Mouse (Mus musculus): ENCODE data around the gene Dyrk1a.

The Dyrk1a gene

DNA sequence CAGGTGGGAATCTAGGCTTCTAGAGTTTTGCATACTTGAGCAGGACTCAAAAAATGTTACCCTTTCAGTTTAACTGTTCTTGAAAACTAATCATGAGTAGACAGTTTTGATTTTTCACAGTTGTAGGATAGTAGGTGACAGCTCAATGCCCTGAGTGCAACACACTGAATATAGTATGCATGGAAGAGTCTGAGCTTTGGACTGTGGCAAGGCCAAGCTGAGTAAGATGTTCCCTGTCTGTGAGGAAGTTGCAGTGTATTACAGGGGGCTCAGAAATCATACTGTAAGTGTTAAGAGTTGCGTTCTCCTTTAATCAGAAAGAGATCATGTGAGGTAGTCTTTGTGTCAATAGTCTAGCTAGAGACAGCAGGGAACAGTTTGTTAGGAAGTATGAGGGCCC lies 20.4 kb downstream of the Dyrk1a start:
- no peak for DNase-seq (ENCODE audit: low spot score in 2 of 2)

GRCm38 (mm10) chr16:94590977-94591376 lies 21.2 kb downstream of the Dyrk1a start:
- DNase-seq (ENCODE audit: low spot score in 2 of 2) = no peak

DNA sequence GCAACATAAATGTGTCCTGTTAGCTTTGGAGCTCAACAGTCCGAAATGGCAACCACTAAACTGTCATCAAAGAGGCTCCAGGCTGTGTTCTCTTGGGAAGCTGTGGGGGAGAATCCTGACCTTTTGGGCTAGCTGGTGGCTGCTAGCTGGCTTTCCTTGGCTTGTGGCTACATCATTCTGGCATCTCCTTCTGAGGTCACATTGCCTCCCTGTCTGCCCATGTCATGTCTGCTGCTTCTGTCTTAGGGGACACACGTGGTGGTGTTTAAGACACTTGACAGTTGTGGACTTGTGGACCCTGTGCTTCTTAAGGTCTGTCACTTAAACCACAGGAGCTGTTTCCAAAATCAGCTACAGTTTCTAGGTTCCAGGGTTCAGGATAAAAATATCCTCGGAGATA lies 21.7 kb downstream of the Dyrk1a start:
- DNase-seq (ENCODE audit: low spot score in 2 of 2) = no peak

DNA sequence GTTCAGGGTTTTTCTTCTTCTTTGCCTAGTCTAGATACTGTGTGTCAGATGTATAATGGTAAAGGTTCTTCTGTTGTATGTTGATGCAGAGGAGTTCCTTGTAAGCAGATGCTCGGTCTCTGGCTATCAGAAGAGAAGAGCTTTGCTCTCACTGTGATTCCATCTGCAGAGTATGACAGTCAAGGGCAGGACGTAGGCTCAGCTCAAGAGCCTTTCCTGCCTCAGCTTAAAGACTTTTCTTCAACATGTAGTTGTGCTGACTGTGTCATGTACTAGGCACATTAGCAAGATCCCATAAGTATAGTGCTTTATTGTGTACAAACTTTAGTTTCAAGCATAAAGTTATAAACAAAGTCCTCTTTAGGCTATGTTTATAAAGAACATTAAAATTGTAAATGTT lies 26.8 kb downstream of the Dyrk1a start:
- DNase-seq (ENCODE audit: low spot score in 2 of 2) = no peak

GRCm38 (mm10) chr16:94597640-94598039 lies 27.8 kb downstream of the Dyrk1a start:
- no peak for DNase-seq (ENCODE audit: low spot score in 2 of 2)

GRCm38 (mm10) chr16:94599977-94600724 lies 30.3 kb downstream of the Dyrk1a start:
- no peak for DNase-seq (ENCODE audit: low spot score in 2 of 2)

DNA sequence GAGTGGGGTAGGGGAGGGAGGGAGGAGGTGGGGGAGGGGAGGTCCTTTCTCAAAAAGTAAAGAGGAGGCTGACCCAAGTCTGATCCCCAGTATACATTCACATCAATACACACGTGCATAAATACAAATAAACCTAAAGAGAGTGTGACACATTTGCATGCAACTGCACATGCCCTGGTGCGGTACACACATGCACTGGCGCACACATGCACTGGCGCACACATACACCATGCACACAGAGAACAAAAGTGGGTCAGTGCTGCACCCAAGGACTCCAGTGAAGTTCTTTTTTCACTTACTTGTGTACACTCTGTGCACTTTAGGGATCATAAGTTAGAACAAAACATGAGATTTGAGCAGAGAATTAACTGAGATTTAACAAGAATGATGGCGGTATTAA lies 31.3 kb downstream of the Dyrk1a start:
- DNase-seq (ENCODE audit: low spot score in 2 of 2) = no peak

DNA sequence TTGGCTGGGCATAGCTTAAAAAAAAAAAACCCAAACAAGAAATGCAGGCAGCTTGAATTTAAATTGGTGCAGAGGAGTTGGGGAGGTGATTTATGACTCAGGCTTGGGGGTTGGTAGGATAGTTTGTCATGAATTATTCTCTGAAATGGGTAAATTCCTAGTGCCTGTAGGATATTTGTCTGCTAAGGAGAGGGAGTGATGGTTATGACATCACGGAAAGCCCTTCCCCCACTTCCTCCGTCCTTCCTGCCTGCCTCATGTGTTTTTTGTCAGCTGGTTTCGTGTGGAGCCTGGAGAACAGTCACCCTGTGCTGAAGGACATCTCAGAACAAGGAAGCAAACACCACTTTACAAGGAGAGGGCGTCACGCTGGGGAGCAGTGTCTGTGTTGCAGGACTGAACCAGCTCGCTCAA lies 31.7 kb downstream of the Dyrk1a start:
- peak in 1 of 2 experiments; percentile 51 for DNase-seq (ENCODE audit: low spot score in 2 of 2)

DNA sequence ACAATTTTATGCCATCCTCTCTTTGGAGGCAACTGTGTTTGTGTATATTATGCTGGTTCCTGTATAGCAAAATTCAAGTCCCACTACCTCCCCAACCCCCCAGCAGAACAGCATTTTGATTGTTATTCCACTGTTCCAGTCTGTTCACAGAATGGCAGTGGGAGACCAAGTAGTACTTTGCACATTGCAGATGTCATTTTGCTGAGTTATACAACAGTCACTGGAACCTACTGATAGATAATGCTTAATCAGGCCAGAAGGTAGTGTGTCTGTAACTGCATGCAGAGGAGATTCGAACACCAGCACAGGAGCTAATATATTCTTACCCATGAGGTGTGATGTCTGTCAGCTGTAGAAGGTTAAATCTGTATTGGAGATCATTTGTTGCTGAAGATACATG lies 32.4 kb downstream of the Dyrk1a start:
- DNase-seq (ENCODE audit: low spot score in 2 of 2) = no peak

DNA sequence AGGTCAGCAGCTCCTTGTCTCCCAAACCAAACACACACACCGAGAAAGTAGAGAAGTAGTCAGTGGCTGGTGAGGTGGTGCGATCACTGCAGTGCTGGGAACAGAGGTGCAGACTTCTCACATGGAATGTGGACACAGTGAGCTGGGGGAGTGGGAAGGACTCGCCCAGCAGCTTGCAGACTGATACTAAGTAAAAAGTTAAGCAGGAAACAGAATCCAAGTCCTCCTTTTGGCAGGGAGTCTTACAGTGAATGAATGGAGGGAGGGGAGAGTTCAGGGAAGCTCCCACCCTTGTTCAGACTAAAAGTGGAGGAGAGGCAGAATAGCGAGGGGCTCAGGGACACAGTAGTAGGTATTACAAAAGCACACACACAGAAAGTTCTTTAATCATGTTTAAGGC lies 32.9 kb downstream of the Dyrk1a start:
- no peak for DNase-seq (ENCODE audit: low spot score in 2 of 2)

DNA sequence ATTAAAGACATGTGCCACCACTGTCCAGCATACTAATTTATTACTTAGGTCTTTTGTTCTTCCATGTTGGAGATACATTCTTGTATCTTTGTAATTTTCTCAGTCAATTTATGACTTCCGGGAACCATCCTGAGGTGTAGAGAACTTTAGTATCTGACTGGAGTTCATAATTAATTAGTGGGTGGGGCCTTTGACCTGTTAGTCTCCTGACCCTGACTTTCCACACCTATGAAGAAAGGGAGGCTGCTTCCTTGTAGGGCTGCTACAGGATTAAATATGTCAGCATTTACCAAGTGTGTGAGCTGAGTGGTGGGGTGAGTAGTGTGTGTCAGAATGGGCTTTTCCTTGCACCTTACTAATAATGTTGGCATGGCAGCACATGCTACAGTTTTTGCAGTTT lies 36.4 kb downstream of the Dyrk1a start:
- no peak for DNase-seq (ENCODE audit: low spot score in 2 of 2)

- no peak for DNase-seq (ENCODE audit: low spot score in 2 of 2)
Measured at GRCm38 (mm10) chr16:94607468-94607867, 37.7 kb downstream of the Dyrk1a start.

- no peak for DNase-seq (ENCODE audit: low spot score in 2 of 2)
Measured at GRCm38 (mm10) chr16:94608706-94609594, 39.1 kb downstream of the Dyrk1a start.

- DNase-seq (ENCODE audit: low spot score in 2 of 2) = no peak
Measured at GRCm38 (mm10) chr16:94612573-94612972, 42.8 kb downstream of the Dyrk1a start.

DNA sequence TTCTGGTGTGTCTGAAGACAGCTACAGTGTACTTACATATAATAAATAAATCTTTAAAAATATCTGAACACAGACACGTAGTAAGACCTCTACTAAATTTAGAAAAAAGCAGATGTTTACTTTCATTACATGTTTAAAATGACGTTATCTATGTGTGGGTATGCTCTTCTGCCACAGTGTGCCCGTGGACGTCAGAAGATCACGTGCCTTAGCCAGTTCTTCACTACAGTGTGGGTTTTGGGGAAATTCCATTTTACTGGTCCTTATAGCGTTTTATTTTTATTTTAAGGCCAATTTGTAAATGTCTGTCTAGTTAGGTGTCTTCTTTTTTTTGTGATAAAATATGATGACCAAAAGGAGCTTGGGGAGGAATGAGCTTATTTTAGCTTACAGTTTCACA lies 47.4 kb downstream of the Dyrk1a start:
- no peak for DNase-seq (ENCODE audit: low spot score in 2 of 2)

GRCm38 (mm10) chr16:94618543-94618942 lies 48.7 kb downstream of the Dyrk1a start:
- DNase-seq (ENCODE audit: low spot score in 2 of 2) = peak; percentile 31 to 56

- no peak for DNase-seq (ENCODE audit: low spot score in 2 of 2)
Measured at GRCm38 (mm10) chr16:94619301-94619700, 49.5 kb downstream of the Dyrk1a start.

DNA sequence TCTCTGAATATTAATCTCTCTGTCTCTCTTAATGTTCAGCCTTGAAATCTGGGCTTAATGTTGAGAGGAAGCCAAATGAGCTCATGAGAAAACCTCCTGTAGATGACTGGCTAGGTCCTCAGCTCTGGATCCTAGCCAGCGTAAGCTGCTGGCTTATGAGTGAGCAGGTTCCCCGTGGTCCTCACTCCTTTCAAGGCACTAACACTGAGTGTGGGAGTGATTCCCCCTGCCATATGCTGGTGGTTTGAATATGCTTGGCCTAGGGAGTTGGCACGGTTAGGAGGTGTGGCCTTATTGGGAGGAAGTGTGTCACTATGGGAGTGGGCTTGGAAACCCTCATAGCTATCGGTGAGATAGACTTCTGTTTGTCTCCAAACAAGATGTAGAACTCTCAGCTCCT lies 55.1 kb downstream of the Dyrk1a start:
- DNase-seq (ENCODE audit: low spot score in 2 of 2) = no peak

DNA sequence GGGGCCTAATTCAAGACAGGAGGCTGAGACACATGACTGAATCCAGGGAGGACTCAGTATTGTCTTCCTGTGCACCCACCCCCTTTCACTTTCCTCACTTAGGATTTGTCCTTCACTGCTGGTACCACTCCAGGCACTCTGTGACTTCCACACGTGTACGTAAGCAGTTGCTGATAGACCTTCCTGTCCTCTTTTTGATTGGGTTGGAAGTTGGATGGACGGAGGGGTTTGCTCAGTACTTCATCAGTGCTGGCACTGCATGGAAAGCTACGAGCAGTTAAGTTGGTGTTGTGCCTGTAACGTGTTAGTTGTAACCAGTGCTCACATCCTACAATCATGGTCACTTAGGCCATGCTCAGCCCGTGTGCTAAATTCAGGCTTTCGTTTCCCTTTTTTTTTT lies 55.8 kb downstream of the Dyrk1a start:
- DNase-seq (ENCODE audit: low spot score in 2 of 2) = no peak

- DNase-seq (ENCODE audit: low spot score in 2 of 2) = no peak
Measured at GRCm38 (mm10) chr16:94627736-94628135, 57.9 kb downstream of the Dyrk1a start.

GRCm38 (mm10) chr16:94628976-94629729 lies 59.3 kb downstream of the Dyrk1a start:
- no peak for DNase-seq (ENCODE audit: low spot score in 2 of 2)

- peak; percentile 26 to 50 for DNase-seq (ENCODE audit: low spot score in 2 of 2)
Measured at GRCm38 (mm10) chr16:94631984-94632383, 62.2 kb downstream of the Dyrk1a start.

Data from natural killer cell, adult 2 months (primary cell).